Mouse (Mus musculus): ENCODE measurements around the gene Polr3g. TPM values are rescaled to one million over a fixed set of nuclear protein-coding genes. Genes with fewer than 3 reads are reported as not detected.
A peak's percentile ranks its signal among the peaks of the same experiment; 100 is the strongest.
"Not testable (repeated sequence)": the region's sequence is repeated elsewhere in the genome, so short reads cannot be mapped to it uniquely, and the experiment has no call there.

Gene Polr3g
- total and polyA plus RNA-seq, 3 experiments: 26.2 to 79.4 (median 36.8) TPM

GRCm38 (mm10) chr13:81629395-81629794 lies 81.4 kb downstream of the Polr3g start:
- no peak for TF ChIP-seq POLR2AphosphoS2 (IDR thresholded peaks at IDR 0.05; ENCODE audit: low read length)
- no peak for TF ChIP-seq NELFE (IDR thresholded peaks at IDR 0.05; ENCODE audit: low read depth, low read length)
- no peak for TF ChIP-seq TCF12 (IDR thresholded peaks at IDR 0.05; ENCODE audit: low read depth, low read length)
- no peak for TF ChIP-seq MEF2A (IDR thresholded peaks at IDR 0.05; ENCODE audit: extremely low read depth, insufficient replicate concordance, low read depth, low read length, poor library complexity, severe bottlenecking)
- no peak for TF ChIP-seq SIN3A (IDR thresholded peaks at IDR 0.05; ENCODE audit: low read length)
- no peak for TF ChIP-seq MYC (IDR thresholded peaks at IDR 0.05; ENCODE audit: low read depth, low read length)
- no peak for TF ChIP-seq CHD2 (IDR thresholded peaks at IDR 0.05; ENCODE audit: low read length)
- TF ChIP-seq GATA1 (IDR thresholded peaks at IDR 0.05; ENCODE audit: low read depth, low read length): no peak
- TF ChIP-seq HCFC1 (IDR thresholded peaks at IDR 0.05; ENCODE audit: low read depth, low read length): no peak
- no peak for TF ChIP-seq SMC3 (IDR thresholded peaks at IDR 0.05; ENCODE audit: low read depth, low read length)
- no peak for TF ChIP-seq ELF1 (IDR thresholded peaks at IDR 0.05; ENCODE audit: low read depth, low read length)
- no peaks in the 10 kb centered on the region for H3K9me3 ChIP-seq (replicated peaks; ENCODE audit: insufficient read depth, low read length)
- no peak overlapping the region for H3K9ac ChIP-seq (ENCODE audit: control insufficient read depth, low read depth, low read length, poor library complexity, severe bottlenecking)
- peaks cover 3% of the 10 kb centered on the region for H3K79me2 ChIP-seq (ENCODE audit: control insufficient read depth, insufficient read depth, low read length, poor library complexity)
- H3K27ac ChIP-seq (ENCODE audit: control insufficient read depth, low read depth, low read length): no peak overlapping the region
- peaks cover 0 to 6% of the 10 kb centered on the region in 2 experiments; a peak in 1 of 4 replicates for H3K36me3 ChIP-seq (ENCODE audit: control insufficient read depth in 1 of 2, insufficient read depth in 2 of 2, low read length in 2 of 2)
- DNase-seq (ENCODE audit: low read depth, low spot score): peak; percentile 55
- H3K4me3 ChIP-seq (ENCODE audit: control insufficient read depth in 1 of 2, insufficient read depth in 1 of 2, low read depth in 2 of 2, low read length in 2 of 2): no peak overlapping the region
- peaks cover 4 to 5% of the 10 kb centered on the region in 2 experiments; a peak in 3 of 4 replicates for H3K4me1 ChIP-seq (ENCODE audit: control insufficient read depth in 1 of 2, insufficient read depth in 2 of 2, low read length in 2 of 2)
- H3K27me3 ChIP-seq (ENCODE audit: control insufficient read depth in 1 of 2, insufficient read depth in 2 of 2, low read length in 2 of 2): no peaks in the 10 kb centered on the region

- H3K27ac ChIP-seq (ENCODE audit: control insufficient read depth, low read depth, low read length): no peak overlapping the region
- no peaks in the 10 kb centered on the region for H3K27me3 ChIP-seq (ENCODE audit: control insufficient read depth in 1 of 2, insufficient read depth in 2 of 2, low read length in 2 of 2)
- no peak for DNase-seq (ENCODE audit: low read depth, low spot score)
- no peak for TF ChIP-seq UBTF (IDR thresholded peaks at IDR 0.05; ENCODE audit: borderline replicate concordance, insufficient read depth, low read depth, low read length)
- TF ChIP-seq CHD1 (IDR thresholded peaks at IDR 0.05; ENCODE audit: low read depth, low read length): no peak
- no peak for TF ChIP-seq CHD2 (IDR thresholded peaks at IDR 0.05; ENCODE audit: low read length)
- TF ChIP-seq HCFC1 (IDR thresholded peaks at IDR 0.05; ENCODE audit: low read depth, low read length): no peak
- no peak for TF ChIP-seq CTCF (IDR thresholded peaks at IDR 0.05 in 2 of 3, conservative IDR thresholded peaks at IDR 0.05 in 1 of 3; ENCODE audit: control insufficient read depth in 1 of 3, insufficient read depth in 1 of 3, low read depth in 2 of 3, low read length in 3 of 3, poor library complexity in 1 of 3, severe bottlenecking in 1 of 3)
- TF ChIP-seq MXI1 (IDR thresholded peaks at IDR 0.05; ENCODE audit: low read depth, low read length): no peak
- no peak for TF ChIP-seq USF1 (IDR thresholded peaks at IDR 0.05; ENCODE audit: low read depth, low read length)
- TF ChIP-seq TCF12 (IDR thresholded peaks at IDR 0.05; ENCODE audit: low read depth, low read length): no peak
- TF ChIP-seq ZC3H11A (IDR thresholded peaks at IDR 0.05; ENCODE audit: low read depth, low read length): no peak
- TF ChIP-seq ELF1 (IDR thresholded peaks at IDR 0.05; ENCODE audit: low read depth, low read length): no peak
- TF ChIP-seq BHLHE40 (IDR thresholded peaks at IDR 0.05; ENCODE audit: borderline replicate concordance, low read depth, low read length): no peak
- no peak for TF ChIP-seq POLR2AphosphoS2 (IDR thresholded peaks at IDR 0.05; ENCODE audit: low read length)
- TF ChIP-seq SMC3 (IDR thresholded peaks at IDR 0.05; ENCODE audit: low read depth, low read length): no peak
- no peak for TF ChIP-seq MYB (IDR thresholded peaks at IDR 0.05; ENCODE audit: low read depth, low read length)
- no peak for TF ChIP-seq MEF2A (IDR thresholded peaks at IDR 0.05; ENCODE audit: extremely low read depth, insufficient replicate concordance, low read depth, low read length, poor library complexity, severe bottlenecking)
- TF ChIP-seq MAFK (IDR thresholded peaks at IDR 0.05; ENCODE audit: borderline replicate concordance, low read depth, low read length): no peak
- no peak for TF ChIP-seq TBP (IDR thresholded peaks at IDR 0.05; ENCODE audit: low read depth, low read length)
- TF ChIP-seq ZKSCAN1 (IDR thresholded peaks at IDR 0.05; ENCODE audit: low read depth, low read length): no peak
- TF ChIP-seq POLR2AphosphoS5 (IDR thresholded peaks at IDR 0.05; ENCODE audit: borderline replicate concordance, low read depth, low read length): no peak
- H3K79me2 ChIP-seq (ENCODE audit: control insufficient read depth, insufficient read depth, low read length, poor library complexity): peaks cover 3% of the 10 kb centered on the region
- no peak overlapping the region for H3K4me3 ChIP-seq (ENCODE audit: control insufficient read depth in 1 of 2, insufficient read depth in 1 of 2, low read depth in 2 of 2, low read length in 2 of 2)
- H3K9ac ChIP-seq (ENCODE audit: control insufficient read depth, low read depth, low read length, poor library complexity, severe bottlenecking): no peak overlapping the region
- H3K4me1 ChIP-seq (ENCODE audit: control insufficient read depth in 1 of 2, insufficient read depth in 2 of 2, low read length in 2 of 2): peaks cover 4 to 5% of the 10 kb centered on the region in 2 experiments; a peak in 3 of 4 replicates
- peaks cover 0 to 6% of the 10 kb centered on the region in 2 experiments; a peak in 1 of 4 replicates for H3K36me3 ChIP-seq (ENCODE audit: control insufficient read depth in 1 of 2, insufficient read depth in 2 of 2, low read length in 2 of 2)
- H3K9me3 ChIP-seq (replicated peaks; ENCODE audit: insufficient read depth, low read length): no peaks in the 10 kb centered on the region
Observed at GRCm38 (mm10) chr13:81628631-81629190, 82.1 kb downstream of the Polr3g start.

- not testable (repeated sequence) for H3K36me3 ChIP-seq (ENCODE audit: control insufficient read depth in 1 of 2, insufficient read depth in 2 of 2, low read length in 2 of 2); H3K4me3 ChIP-seq (ENCODE audit: control insufficient read depth in 1 of 2, insufficient read depth in 1 of 2, low read depth in 2 of 2, low read length in 2 of 2); DNase-seq (ENCODE audit: low read depth, low spot score); H3K4me1 ChIP-seq (ENCODE audit: control insufficient read depth in 1 of 2, insufficient read depth in 2 of 2, low read length in 2 of 2); H3K27ac ChIP-seq (ENCODE audit: control insufficient read depth, low read depth, low read length); H3K9ac ChIP-seq (ENCODE audit: control insufficient read depth, low read depth, low read length, poor library complexity, severe bottlenecking); H3K9me3 ChIP-seq (replicated peaks; ENCODE audit: insufficient read depth, low read length); H3K79me2 ChIP-seq (ENCODE audit: control insufficient read depth, insufficient read depth, low read length, poor library complexity); H3K27me3 ChIP-seq (ENCODE audit: control insufficient read depth in 1 of 2, insufficient read depth in 2 of 2, low read length in 2 of 2)
Observed at GRCm38 (mm10) chr13:81627861-81628260, 83.0 kb downstream of the Polr3g start.
